Mouse (Mus musculus) gastrocnemius, postnatal 36 days (tissue): ENCODE data around the gene Mlh1. TPM values are rescaled to one million over a fixed set of nuclear protein-coding genes. Genes with fewer than 3 reads are reported as not detected.

ENCODE experiments used
- DNase-seq, 2 experiments: peaks; one replicate each; pipeline ENCODE4 v3.0.0; 2022
- intact Hi-C: fragments of 180-260 bp; cut with DNase I; formaldehyde crosslinking; loops from one replicate; pipeline ENCODE4 v1.15.1; 2025
- total RNA-seq, 2 experiments: library from RNA; stranded (reverse); gene quantifications; 2 replicates each; pipeline ENCODE4 v1.2.3; 2021

The Mlh1 gene
- total RNA-seq, 2 experiments from 2014 or later = 4.9 to 8.4 TPM

DNA sequence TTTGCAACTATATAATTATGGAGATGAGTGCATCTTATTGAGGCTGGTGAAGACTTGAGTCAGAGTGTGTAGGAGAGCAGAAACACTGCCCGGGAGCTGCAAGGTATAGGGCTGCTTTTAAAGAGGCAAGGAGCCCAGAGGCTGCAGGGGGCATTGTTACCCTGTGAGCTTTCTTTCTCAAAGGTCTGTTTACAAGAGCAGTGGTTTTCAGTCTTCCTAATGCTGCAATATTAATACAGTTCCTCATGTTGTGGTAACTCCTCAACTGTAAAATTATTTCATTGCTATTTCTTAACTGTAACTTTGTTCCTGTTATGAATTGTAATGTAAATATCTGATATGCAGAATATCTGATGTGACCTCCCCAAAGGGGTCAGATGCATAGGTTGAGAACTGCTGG, 50.0 kb downstream of the Mlh1 start:
- no peak for DNase-seq
- intact Hi-C loops = no loop called here

DNA sequence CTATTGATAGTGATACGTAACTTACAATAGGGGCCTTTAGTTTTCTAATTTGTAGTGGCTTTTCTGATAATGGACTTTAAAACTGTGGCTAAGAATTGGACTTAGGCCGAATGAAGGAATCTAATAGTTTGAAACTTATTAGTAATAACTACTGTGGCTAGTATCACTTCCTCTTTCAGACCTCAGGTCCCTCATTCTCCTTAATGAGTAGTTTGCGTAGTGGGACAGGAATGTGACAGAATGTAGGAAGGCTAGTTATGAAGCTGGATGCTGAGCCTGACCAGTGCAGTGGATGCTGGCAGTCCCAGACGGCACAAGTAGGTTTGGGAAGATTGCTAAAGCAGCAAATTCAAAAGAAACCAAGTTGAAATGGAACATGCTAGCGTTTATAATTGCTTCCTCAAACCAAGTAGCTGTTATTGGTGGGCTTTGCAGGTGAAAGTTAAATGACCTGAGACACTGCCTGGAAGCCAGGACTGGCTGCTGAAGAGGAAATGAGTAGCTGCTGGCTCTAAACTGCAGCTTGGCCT, 51.0 kb downstream of the Mlh1 start:
- DNase-seq = no peak
- intact Hi-C loops = no loop called here

DNA sequence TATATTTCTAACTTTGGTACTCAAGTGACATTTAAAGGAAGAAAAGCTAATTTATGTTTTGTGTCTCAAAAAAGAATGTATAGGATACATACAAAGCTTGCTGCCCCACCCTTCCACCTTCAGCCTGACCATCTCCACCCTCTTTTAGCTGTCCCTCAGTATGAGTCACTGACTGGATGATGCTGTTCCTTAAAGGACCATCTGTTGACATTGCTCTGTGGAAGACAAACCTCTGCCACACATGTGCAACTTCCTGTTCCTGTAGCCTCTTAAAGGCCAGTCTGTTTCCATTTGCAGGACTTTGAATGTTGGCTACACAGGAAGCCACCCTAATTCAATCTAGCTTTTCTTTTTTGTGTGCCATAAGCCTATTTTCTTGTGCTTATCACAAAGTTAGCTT, 55.2 kb downstream of the Mlh1 start:
- no peak for DNase-seq
- intact Hi-C loops = no loop called here

DNA sequence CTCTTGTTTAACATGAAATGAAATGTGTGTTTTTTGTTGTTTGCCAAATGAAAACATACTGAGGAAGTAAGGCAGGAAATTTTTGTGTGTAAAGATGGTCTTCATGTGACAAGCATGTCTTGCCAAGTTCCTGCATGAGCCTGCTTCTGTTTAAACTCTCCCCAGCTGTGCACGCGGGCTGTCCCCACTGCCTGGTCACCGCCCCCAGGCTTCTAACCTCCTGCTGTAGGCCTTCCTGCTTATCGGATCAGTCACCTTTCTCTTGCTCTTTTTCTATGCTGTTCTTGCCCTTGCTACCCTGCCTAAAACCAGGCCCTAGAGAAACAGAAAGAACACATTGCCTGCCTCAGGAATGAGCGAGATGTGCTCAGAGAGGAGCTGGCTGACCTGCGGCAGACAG, 58.1 kb downstream of the Mlh1 start:
- no peak for DNase-seq
- intact Hi-C loops = no loop called here

DNA sequence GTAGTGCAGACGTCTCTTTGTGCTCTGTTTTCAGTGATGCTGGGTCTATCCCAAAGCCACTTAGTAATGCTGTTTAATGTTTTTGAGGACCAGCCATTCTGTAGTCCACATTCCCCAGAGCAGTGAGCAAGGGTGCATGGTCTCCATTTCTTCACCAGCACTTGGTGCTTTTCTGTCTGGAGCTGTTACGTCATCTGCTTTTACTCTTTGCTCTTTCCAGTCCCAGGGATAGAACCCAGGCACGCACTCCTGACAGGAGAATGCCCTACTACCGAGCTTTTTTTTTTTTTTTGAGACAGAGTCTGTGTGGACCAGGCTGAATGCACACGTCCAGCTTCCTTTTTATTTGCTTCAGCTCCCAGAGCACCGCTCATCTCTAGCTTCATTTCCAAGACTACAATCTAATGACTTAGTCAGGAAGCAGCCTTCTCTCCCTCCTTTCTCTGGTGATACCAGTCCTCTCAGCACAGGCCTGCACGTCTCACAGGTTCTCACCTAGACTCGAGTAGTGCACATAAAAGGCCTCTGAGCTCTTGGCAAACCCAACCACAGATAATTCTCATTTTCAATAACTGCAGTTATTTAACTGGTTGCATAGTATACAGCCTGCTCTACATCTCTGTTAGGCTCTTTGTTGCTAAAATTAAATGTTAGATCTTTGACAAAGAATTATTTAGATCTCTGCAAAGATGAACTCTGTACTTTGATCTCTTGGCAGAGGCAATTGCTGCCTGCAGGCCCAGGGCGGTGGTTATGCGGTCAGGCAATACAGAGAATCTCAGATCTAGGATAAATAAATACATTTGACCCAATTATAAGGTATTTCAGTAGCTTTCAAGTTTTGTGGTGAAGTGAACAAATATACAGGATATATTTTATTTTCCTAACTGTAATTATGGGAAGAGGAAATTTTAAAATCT, 60.2 kb downstream of the Mlh1 start:
- DNase-seq = no peak
- intact Hi-C loops = no loop called here

DNA sequence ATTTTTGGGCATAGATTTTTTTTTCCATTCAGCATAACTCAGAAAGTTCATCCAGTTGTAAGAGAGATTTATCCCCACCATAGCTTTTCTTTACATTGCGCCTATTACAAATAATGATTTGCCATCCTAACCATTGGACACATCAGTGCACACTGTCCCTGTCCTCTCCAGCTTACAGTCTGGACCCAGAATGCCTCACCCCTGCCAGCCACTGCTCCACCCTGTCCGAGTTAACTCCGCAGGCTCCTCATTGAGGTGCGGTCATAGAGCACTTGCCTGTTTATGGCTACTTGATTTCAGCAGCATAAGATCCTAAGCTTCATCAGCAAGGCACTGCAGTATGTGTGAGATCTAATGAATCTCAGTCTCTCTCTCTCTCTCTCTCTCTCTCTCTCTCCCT, 61.2 kb downstream of the Mlh1 start:
- intact Hi-C loops = no loop called here
- DNase-seq = no peak

DNA sequence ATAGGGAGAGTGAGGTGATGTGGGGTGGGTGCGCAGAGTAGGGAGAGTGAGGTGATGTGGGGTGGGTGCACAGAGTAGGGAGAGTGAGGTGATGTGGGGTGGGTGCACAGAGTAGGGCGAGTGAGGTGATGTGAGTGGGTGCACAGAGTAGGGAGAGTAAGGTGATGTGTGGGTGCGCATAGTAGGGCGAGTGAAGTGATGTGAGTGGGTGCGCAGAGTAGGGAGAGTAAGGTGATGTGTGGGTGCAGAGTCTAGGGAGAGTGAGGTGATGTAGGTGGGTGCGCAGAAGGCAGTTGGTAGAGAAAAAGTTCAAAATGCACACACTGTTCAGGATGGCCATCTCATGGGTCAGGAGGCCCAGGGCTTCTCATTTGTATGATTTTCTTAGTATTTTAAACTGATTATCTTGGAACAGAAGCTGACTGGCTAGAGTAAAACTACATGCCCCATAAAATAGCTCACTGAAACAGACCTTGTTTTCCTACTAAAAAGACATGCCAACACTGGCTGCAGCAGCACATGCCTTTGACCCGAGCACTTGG, 62.4 kb downstream of the Mlh1 start:
- no peak for DNase-seq
- intact Hi-C loops = no loop called here

DNA sequence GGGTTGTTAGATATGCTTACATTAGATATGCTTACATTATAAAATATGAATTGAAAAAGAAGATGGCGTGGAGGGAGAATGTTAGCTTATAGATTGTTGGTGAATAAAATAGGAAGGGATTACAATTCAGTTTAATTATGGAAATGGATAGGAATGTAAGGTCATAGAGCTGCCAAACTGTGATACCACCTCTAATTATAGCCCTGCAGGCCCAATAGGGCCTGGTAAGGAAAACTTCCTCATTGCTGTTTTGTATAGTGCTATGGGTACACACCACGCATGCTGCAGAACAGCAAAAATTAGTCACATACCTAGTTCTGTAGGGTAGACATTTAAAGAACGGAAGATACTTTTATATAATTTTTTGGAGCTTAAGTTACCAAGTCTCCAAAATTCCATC, 63.4 kb downstream of the Mlh1 start:
- intact Hi-C loops = no loop called here
- no peak for DNase-seq

DNA sequence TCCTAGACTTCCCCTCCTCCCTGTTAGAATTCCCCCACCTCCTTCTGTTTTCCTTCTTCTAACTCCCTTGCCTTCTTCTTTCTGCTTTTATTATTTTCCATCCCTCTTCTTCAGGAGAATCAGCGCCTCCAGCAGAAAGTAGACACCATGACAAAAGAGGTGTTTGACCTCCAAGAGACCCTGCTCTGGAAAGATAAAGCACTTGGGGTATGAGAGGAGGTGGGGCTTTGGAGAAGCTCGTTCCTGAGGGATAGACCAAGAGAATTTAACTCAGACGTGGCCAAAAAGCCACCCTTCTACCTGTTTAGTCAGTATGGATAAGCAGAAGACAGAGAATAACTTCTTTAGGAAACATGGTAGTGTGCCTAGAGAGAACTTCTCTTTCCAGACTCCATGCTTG, 63.9 kb downstream of the Mlh1 start:
- intact Hi-C loops = no loop called here

DNA sequence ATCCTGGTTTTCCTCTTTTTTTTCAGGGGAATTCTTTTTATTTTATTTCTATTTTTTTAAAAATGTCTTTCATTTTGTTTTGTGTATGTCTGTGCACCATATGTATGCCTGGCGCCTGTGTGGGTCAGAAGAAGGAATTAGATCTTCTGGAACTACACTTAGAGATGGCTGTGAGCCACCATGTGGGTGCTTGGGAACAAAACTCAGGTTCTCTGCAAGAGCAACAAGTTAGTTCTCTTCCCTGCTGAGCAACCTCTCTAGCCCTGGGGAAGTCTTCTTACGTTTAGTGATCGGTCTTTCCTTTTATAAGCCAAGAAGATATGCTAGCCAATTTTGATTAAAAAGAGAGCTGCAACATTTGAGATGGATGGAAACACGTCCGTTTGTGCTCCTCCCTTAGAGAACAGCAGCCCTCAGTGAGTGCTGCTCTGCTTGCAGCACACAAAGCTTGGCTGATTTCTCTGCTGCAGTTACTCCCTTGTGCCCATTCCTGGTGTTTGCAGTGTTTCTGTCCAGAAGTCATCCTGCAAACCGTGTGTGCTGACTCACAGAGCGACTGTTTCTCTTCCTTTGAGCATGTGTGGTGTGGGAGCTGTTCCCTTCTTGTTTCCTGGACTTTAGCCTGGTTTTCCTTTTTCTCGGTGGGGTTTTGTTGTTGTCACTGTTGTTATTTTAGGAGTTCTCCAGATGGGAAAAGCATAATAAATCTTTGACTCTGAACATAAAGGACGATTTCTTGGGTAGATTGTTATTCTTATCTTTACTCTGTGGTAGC, 66.8 kb downstream of the Mlh1 start:
- DNase-seq = no peak
- intact Hi-C loops = loop anchor here (5.0 kb wide), 1 partner anchor 112 kb away; no protein-coding TSS in a partner anchor

More for the DNA sequence above, 63.9 kb downstream of the Mlh1 start:
- DNase-seq = no peak

DNA sequence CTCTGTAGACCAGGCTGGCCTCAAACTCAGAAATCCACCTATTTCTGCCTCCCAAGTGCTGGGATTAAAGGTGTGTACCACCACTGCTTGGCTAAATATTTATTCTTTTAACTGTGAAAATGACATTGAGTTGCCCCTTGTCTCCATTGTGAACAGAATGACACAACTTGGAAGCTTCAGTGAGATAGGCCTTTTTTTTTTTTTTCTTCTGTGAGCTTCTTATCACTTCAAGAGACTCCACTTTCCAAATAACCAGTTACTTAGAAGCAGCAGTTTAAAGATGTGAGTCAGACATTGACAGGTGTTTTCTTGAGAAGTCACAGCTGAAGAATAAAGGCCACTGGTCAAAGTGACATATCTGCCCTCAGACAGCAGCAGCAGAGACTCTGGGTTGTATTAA, 71.4 kb downstream of the Mlh1 start:
- intact Hi-C loops = loop anchor here (5.0 kb wide), 1 partner anchor 108 kb away; no protein-coding TSS in a partner anchor
- no peak for DNase-seq

DNA sequence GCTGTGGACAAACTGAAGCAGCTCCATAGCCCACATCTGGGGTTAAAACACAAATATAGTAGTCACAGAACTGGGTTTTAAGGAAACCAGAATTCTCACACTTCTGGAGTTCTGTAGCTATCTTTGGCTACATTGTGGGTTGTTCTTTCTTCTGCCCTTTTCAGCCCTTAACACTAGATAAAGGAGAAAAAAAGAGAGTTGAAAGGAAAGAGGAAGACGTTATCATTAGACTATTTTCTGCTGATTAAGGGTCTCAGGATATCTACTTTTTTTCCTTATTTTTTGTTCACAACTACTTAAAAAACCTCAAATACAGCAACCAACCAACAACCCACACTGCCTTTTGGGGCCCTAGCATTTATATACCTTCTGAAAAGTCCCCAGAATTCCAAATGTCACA, 73.3 kb downstream of the Mlh1 start:
- intact Hi-C loops = no loop called here
- DNase-seq = no peak

DNA sequence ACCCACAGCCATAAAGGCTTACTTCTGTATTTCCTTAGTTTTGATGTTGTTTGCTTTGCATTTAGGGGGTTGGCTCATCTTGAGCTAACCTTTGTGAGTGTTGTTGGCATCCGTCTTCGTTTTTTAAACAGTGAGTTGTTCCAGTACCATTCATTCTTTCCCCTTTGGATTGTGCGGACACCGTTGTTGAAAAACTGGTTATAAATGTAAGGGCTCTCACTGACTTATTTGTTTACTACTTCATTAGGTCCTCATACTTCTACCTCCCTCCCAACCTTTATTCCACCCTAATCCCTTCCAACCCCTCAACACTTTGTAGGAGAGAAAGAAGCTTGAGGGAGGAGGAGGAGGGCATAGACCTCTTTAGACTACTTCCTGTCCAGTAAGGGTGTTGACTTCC, 73.9 kb downstream of the Mlh1 start:
- intact Hi-C loops = no loop called here
- DNase-seq = no peak

DNA sequence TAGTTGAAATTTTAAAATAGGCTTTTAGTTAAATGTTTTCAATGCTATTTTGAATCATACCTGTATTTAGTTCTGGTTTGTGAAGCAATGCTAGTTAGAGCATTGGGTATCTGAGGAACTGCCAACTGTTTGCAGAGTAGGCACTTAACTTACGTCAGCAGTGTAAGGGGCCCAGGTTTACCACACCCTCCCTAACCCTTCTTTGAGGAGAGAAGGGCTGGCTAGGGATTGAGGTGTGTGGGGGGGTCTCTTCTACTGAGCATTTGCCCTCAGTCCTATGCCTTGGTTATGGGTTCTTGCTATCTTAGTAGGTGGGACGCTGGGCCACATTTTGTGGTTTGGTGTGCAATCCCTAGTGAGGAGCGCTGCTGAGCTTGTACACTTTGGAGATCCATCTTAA, 74.5 kb downstream of the Mlh1 start:
- no peak for DNase-seq
- intact Hi-C loops = no loop called here

DNA sequence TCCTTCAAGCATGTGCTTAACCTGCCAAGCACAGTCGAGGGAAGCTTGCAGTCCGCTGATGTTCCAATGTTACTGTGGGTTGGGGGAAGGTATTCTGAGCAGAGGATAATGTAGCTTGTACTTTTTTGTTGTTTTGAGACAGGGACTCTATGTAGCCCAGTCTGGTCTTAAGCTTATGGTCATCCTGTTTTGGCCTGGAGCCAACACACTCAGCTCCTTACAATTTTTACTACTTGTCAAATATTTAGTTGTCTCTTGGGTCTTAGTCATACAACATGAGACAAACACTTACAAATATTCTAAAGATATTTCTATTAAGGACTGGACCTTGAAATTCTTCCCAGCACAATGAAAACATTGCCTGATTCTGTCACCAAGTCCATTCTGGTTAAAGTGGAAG, 78.4 kb downstream of the Mlh1 start:
- DNase-seq = no peak
- intact Hi-C loops = no loop called here

DNA sequence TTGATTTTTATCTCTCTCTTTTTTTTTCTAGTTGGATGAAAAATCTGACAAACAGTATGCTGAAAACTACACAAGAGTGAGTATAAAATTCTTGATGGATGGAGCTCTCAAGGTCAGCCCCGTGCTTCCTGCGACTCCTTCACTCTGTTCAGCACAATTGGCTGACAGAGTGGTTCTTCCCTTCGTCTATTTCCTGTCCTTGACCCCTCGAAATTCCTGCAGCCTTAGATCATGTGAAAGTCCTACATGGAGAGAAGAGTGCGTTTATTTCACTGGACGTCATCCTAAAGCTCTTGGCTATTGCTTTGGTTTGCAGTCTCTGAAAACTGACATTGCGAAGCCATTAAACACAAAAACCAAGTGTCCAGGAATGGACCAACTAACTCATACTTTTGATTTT, 82.9 kb downstream of the Mlh1 start:
- intact Hi-C loops = no loop called here
- DNase-seq = no peak

DNA sequence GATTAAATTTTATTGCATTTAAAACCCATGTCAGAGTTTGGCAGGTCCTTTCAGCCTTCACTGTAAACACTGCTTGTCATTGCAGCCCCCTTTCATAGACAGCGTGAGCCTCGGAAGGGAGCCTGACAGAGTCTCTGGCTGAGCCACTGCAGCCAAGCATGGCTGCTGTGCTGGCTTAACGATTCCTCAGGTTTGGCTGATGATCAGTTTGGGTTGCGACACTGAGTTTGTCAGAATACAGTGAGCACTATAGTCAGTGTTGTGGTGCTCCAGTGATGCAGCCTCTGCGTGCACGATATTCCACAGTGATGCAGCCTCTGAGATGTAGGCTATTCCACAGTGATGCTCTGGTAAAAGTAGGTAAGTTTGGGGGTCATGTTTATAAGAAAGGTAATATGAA, 84.7 kb downstream of the Mlh1 start:
- intact Hi-C loops = no loop called here
- DNase-seq = no peak

DNA sequence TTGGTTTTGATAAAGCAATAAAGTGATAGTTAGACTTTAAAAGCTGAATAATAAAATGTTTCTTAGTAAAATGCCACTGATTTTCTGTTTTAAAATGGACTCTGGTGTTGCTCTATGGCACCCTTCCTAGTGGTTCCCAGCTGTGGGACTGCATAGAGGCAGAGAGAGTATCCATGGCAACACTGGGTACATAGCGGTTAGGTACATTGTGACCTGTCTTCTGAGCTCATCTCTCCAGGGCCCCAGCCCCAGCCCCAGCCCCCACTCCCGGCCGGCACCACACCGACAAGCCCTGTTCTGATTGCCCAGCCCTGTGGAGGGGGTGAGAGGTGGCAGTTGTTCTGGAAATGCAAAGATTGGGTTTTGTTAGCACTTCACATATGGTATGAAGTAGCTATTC, 86.7 kb downstream of the Mlh1 start:
- DNase-seq = no peak
- intact Hi-C loops = no loop called here

DNA sequence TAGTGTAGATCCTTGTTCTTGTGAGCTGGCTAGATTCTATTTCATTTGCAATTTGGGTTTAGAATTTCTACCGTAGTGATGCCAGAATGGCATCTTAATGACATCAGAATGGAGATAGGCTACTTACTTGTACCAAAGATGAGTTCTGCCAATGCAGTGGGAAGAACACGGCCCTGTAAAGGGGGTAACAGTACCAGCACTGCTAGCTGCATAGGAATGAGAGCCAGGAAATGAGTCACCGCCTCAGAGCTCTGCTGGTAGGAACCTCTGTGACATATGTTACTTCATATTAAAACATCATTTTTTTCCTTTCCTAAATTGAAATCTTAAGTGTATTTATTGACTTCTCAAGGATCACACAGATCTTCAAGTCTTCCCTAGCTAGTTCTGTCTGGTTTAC, 89.4 kb downstream of the Mlh1 start:
- intact Hi-C loops = no loop called here
- DNase-seq = no peak

DNA sequence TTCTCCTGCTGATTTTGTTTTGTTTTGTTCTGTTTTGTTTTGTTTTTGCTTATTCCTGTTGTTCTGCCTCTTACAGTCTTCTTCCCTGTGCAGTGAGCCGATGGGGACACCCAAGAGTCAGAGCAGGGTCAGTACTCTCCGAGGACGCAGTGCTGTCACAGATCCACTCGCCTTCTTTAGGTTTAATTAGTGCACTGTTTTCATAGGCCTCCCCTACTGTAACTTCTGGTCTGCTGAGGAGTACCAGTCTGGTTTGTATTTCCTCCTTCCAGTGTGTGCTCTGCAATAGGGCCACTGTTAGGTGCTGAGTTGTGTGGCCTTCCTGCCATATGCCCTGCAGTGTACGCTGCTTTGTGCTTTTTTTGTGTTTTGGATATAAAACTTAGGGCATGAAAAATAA, 92.6 kb downstream of the Mlh1 start:
- DNase-seq = no peak
- intact Hi-C loops = no loop called here
